Mouse (Mus musculus): ENCODE measurements around the gene Mindy4b-ps.
"Not testable (repeated sequence)": the region's sequence is repeated elsewhere in the genome, so short reads cannot be mapped to it uniquely, and the experiment has no call there.

Mindy4b-ps gene

DNA sequence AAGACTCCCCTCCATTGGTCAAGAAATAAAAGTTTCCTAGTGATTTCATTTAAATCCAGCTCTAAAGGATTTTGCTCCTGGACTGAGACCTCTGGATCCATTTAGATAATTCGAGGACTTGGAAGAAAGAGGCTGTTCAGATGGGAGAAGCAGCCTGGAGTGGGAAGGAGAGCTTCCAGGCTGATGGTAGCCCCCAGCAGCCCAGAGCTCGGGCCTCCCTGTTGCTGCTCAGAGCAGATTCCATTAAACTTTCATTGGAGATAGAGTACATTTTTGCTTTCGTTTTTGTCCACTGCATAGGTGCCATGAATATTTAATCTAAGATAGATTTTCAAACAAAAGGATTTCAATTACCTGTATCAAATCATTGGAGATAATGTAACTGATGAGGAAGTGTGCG, at the start of gene Mindy4b-ps:
TSS of gene Mindy4b-ps (minus strand) at position 101 of the 400 bp plus-strand sequence.
- no peak for DNase-seq

DNA sequence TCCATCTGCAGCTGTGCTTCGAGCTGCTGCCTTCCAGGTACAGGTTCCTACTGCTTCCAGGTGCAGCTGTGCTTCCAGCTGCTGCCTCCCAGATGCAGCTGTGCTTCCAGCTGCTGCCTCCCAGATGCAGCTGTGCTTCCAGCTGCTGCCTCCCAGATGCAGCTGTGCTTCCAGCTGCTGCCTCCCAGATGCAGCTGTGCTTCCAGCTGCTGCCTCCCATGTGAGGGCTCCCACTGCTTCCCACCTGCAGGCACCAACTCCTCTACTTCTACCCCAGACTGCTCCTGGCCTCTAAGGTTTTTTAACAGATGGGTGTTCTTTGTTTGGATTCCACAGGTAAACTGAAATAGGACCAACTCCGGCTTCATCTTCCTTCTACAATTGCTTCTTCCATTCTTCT, 49.8 kb upstream of the Mindy4b-ps start:
- DNase-seq: not testable (repeated sequence)

- peak; percentile 32 to 42 for DNase-seq
Measured at GRCm38 (mm10) chr3:58865690-58866089, 43.6 kb upstream of the Mindy4b-ps start.

GRCm38 (mm10) chr3:58862976-58863375, 40.9 kb upstream of the Mindy4b-ps start:
- DNase-seq: no peak

- DNase-seq: no peak
Measured at GRCm38 (mm10) chr3:58843415-58843814, 21.3 kb upstream of the Mindy4b-ps start.

DNA sequence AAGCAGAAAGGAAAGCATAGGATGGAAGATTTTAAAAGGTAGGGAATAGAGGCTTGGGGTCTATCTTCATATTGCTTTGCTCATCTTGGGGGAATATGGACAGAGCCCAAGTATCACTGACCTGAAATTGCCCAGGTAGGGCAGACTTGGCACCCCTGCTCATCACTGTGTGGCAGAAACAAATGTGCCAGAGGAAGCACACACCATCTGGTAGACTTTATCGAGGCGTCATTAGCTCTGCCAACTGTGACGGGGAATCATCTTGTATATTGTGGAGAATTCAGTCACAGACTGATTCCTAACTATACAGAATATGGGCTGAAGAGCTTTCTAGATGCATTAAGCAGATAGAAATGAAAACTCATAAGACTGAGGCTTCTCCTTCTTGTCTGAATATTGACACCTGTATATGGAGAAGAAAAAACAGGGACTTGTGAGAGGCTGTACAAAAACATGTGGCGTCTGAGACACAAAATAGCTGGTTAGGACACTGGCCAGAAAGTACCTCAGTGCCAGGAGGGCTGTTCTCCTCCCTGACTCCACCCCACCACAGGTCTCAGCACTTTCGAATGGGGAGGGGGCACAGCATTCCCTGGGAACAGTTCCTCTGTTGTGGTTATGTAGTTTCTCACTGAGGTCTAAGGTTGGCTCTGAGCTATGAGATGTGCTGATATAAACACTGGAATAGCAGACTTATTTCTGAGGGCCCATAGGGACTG, 11.5 kb upstream of the Mindy4b-ps start:
- DNase-seq: peak; percentile 64 to 67

DNA sequence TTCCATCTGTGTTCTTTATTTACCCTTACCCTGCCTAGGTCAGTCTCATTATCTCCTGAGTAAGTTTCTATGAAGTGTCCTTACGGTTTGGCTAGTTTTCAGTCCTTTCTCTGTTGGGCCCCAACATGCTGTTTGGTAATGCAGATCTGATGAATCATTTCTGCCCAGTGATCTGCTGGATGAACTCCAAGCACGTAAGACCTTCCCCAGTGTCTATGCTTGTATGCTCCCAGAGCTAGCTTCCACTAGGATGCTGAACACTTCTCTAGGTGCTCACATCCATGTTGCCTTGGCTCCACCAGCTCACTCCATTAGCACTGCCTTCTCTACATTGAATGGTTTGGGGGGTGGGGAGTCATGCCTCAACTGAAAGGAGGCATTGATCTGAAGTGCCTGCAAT, 10.8 kb upstream of the Mindy4b-ps start:
- DNase-seq: peak; percentile 17 to 21

GRCm38 (mm10) chr3:58831586-58831985, 9.5 kb upstream of the Mindy4b-ps start:
- DNase-seq: no peak

GRCm38 (mm10) chr3:58829926-58830325, 7.8 kb upstream of the Mindy4b-ps start:
- no peak for DNase-seq

GRCm38 (mm10) chr3:58828366-58829153, 6.4 kb upstream of the Mindy4b-ps start:
- no peak for DNase-seq

GRCm38 (mm10) chr3:58826266-58826665, 4.2 kb upstream of the Mindy4b-ps start:
- no peak for DNase-seq

DNA sequence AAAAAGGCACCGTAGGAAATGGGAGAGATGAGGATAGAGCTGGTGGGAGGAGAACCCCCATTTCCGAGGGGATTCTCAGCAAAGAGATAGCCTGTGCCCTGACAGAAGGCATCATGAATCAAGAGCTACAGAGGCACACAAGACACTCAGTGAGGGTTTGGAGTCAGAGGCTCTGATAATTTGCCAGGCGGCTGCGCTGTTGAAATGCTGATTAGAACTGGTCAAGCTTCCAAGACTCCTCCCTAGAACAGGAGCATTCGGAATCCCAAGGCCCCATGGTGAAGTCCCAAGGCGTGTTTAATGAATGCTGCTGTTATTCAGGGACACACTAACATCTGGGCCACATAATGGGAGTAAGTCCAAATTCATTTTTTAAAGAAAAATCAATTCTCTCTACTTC, 4.8 kb downstream of the Mindy4b-ps start:
- DNase-seq: no peak

DNA sequence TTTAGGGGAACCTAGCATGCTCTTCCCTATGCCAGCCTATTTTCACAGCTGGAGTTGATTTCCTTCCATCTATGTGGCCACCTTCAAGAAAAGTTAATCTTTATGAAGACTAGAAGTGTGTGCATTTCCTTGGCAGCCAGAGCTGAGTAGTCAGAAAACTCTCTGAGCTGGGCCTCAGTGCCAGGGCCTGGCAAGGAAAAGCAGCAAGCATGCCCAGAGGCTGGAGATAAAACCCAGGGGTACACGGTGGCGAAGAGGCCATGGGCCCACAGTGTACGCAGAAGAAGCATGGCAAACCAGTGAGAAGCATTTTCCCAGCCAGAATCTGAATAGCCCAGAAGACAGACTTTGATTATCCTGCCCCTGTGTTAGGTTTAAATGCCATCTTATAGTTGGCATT, 7.9 kb downstream of the Mindy4b-ps start:
- no peak for DNase-seq

- peak; percentile 81 to 87 for DNase-seq
Measured at GRCm38 (mm10) chr3:58810353-58810752, 11.8 kb downstream of the Mindy4b-ps start.

GRCm38 (mm10) chr3:58809111-58809915, 12.8 kb downstream of the Mindy4b-ps start:
- DNase-seq: no peak

GRCm38 (mm10) chr3:58808636-58809035, 13.5 kb downstream of the Mindy4b-ps start:
- peak; percentile 33 to 42 for DNase-seq

DNA sequence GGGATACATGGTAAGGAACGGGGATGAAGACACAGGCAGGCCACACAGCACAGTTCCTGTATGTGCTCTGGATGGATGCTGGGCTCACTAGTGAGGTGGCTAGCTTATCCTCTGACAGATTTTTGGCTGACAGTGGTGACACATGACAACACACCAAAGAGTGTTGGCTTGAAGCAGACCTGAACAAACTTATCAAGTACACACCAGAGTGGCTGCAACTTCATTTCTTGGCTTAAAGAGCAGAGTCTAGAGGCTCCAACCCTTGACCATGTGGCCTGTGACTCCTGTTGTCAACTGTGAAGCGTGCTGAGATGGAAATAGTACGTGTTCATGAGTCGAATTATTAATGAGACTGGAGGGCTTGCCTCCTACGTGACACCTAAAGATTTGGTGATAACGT, 17.4 kb downstream of the Mindy4b-ps start:
- no peak for DNase-seq

DNA sequence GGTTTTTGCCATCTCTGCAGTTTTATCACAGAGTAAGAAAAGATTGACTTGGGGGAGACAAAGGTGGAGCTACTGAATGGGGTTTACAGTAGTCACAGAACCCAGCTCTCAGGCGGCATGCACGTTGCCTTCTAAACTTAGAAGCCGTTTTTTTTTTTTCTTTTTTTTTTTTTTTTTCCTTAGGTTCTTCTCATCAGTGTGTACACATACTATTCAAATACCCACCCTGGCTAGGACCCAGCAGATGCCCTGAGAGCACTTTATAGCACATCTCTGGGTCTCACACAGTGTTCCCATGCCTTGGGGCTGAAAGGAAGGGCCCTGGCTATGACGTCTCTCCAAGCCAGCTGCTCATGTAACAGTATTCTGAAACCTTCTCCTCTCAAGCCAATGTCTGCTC, 23.4 kb downstream of the Mindy4b-ps start:
- DNase-seq: no peak

DNA sequence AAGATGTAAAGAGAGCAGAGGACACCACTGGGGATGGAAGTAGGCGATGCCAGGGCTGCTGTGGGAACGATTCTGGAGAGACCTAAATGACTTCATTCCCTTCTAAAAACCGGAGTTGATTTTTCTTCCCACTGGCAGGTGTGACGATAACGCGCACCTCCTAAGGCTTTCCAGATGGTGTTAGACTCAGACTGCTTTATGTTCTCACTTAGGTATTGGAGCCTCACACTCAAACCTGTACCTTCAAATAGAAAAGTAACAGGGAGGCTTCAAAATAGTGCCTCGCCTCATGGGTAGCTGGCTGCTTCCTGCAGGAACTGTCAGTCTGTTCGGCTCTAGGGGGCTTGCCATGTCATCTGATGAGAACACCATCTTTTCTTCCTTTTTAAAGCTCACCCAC, 23.9 kb downstream of the Mindy4b-ps start:
- no peak for DNase-seq

- DNase-seq: no peak
Measured at GRCm38 (mm10) chr3:58789473-58789872, 32.6 kb downstream of the Mindy4b-ps start.

DNA sequence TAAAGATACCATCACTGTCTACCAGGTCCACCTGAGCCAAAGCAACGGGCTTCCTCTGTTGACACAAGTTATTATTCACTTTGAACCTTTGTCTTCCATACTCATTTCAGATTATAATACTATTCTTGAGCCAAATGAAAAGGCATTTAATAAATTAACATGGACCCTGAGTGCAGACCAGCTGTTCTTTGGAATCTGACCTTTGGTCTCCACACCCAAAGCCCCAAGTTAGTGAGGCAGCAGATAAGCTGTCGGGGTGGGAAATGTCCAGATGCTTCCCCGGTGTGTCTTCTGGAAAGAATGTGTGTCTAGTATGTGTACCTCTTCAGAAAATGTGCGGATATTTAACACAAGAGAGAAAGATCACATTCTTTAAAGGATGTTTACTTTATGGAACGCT, 33.1 kb downstream of the Mindy4b-ps start:
- no peak for DNase-seq

- no peak for DNase-seq
Measured at GRCm38 (mm10) chr3:58786470-58786869, 35.6 kb downstream of the Mindy4b-ps start.

DNA sequence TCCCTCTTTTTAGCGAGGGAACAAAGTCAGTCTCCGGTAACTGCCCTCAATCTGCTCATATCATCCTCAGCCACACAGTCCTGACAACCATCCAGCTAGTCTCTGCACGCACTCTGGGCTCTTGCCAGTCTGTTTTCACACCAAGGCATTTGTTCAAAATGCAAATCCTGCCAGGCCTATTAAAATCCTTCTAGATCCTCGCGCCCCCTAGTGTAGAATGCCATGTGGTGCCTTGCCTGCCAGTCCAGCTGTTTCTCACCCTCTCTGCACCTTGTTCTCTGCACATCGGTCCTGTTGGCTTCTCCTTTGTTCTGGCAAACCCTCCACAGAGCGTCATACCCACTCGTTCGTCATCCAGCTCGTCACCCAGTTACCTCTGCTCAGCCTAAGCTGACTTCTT, 36.2 kb downstream of the Mindy4b-ps start:
- DNase-seq: peak; percentile 82 to 86
